Mouse (Mus musculus): Measurements from ENCODE around the gene Hemk1.
A peak's percentile ranks its signal among the peaks of the same experiment; 100 is the strongest.

The Hemk1 gene

GRCm38 (mm10) chr9:107338172-107338883 lies at the start of gene Hemk1:
Gene Hemk1 (minus strand): TSS chr9:107338350.
- peak; percentile 57 for DNase-seq (ENCODE audit: low spot score)

- DNase-seq (ENCODE audit: low spot score) = no peak
Observed at GRCm38 (mm10) chr9:107387708-107388107, 49.6 kb upstream of the Hemk1 start.

GRCm38 (mm10) chr9:107386722-107387121 lies 48.6 kb upstream of the Hemk1 start:
- DNase-seq (ENCODE audit: low spot score) = no peak

- DNase-seq (ENCODE audit: low spot score) = no peak
Observed at GRCm38 (mm10) chr9:107384396-107384795, 46.2 kb upstream of the Hemk1 start.

GRCm38 (mm10) chr9:107381723-107382122 lies 43.6 kb upstream of the Hemk1 start:
- DNase-seq (ENCODE audit: low spot score) = no peak

GRCm38 (mm10) chr9:107377961-107378512 lies 39.9 kb upstream of the Hemk1 start:
- no peak for DNase-seq (ENCODE audit: low spot score)

DNA sequence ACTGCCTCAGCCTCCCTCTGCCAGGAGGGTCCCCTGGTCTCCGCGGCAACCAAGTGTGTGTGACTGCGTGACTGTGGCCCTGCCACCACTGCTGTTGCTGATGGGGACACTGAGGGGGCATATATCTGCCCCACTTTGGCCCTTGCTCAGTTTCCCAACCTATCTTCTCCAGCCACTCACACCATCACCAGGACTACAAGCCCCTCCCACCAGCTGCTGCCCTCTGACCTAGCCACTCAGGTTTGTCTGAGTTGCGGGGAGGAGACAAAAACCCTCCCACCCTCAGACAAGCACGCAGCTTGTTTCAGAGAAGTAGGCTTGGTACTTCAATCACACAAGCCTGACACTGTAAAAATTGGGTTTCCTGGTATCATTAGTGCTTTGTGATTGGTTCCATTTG lies 37.3 kb upstream of the Hemk1 start:
- DNase-seq (ENCODE audit: low spot score) = no peak

DNA sequence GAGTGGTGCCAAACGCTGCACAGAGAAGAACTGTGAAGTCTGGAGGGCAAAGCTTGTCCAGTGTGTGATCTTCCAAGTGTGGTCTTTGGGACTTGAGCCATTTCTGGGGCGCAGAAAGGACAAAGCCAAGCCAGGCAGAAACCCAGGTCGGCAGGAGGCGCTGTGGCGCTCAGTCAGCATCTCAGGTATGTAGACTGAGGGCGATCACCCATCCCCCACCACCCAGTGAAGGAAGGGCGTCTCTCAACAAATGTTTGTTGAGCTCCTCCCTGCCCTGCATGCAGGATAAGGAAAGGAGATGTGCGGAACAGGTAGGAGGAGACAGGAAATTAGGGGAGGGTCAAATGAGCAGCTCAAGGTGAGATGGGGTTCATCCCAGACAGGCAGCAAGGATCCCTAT lies 36.5 kb upstream of the Hemk1 start:
- no peak for DNase-seq (ENCODE audit: low spot score)

DNA sequence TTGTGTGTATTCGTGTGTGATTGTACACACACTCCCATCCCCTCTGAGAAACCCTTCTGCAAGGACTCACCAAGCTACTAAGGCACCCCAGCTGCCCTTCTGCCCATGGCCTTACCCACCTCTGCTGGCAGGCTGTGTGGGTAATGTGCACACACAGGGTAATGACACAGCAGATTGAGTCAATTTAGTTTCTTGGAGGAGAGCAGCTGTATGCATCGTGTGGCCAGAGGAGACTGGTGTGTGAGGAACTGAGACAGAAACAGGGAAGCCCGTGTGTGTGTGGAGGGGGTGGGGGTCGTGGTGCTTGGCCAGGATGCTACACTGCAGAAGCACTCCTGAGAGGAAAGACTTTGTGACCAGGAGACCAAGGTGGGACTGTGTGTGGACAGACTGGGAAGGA lies 34.3 kb upstream of the Hemk1 start:
- DNase-seq (ENCODE audit: low spot score) = no peak

DNA sequence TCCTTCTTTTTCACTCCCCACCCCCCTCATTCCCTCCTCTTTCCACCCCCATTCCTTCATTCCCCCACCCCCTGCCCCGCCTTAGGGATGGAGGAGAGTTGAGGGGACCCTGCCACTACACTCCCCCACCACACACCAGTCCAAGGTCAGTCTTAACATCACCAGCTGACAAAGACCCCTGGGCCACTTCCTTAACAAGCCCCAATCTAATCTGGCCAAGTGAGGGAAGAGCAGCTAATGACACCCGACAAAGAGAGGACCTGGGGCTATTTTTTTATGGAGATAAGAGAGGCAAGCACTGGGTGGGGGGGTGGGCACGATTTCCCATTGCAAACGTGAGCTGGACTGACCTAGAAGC lies 31.9 kb upstream of the Hemk1 start:
- DNase-seq (ENCODE audit: low spot score) = no peak

- no peak for DNase-seq (ENCODE audit: low spot score)
Observed at GRCm38 (mm10) chr9:107369270-107370105, 31.3 kb upstream of the Hemk1 start.

DNA sequence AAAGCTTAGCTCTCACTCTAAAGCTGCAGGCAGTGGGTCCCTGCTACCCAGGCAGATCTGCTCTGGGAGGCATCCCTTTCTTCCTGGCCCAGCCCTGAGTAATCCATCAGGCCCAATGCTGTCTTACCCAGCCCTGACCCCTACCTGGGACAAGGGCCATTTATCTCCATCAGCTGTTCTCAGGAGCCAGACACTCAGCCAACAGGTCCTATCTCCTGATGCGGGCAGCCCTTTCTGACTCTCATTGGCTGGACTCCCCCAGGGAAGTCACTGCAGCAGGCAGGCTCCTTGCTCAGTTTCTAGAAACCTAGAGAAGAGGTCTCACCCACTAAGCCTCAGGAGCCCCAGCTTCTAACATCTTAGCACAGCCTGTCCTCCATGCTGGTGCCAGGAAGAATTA lies 30.2 kb upstream of the Hemk1 start:
- DNase-seq (ENCODE audit: low spot score) = no peak

- DNase-seq (ENCODE audit: low spot score) = peak; percentile 51
Observed at GRCm38 (mm10) chr9:107366644-107367043, 28.5 kb upstream of the Hemk1 start.

DNA sequence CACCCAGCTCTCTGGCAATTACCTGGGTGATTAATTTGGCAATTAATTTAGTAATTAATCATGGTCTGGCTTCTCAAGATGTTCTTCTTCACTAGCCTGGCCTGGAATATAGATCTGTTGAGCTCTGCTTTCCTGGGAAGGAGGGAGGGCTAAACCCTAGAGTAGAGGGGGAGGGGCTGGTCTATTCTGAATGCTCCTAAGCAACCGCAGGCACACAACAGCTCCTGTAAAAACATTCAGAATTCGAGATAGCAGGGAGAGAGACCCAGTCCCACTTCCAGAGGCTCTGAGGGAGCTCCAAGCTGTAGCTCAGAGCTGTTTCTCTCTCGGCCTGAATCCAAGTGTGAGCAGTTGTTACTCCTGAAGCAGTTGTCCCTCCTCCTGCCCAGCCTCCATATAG lies 22.8 kb upstream of the Hemk1 start:
- DNase-seq (ENCODE audit: low spot score) = no peak

- DNase-seq (ENCODE audit: low spot score) = peak; percentile 53
Observed at GRCm38 (mm10) chr9:107357651-107358050, 19.5 kb upstream of the Hemk1 start.

- DNase-seq (ENCODE audit: low spot score) = no peak
Observed at GRCm38 (mm10) chr9:107355870-107356765, 18.0 kb upstream of the Hemk1 start.

DNA sequence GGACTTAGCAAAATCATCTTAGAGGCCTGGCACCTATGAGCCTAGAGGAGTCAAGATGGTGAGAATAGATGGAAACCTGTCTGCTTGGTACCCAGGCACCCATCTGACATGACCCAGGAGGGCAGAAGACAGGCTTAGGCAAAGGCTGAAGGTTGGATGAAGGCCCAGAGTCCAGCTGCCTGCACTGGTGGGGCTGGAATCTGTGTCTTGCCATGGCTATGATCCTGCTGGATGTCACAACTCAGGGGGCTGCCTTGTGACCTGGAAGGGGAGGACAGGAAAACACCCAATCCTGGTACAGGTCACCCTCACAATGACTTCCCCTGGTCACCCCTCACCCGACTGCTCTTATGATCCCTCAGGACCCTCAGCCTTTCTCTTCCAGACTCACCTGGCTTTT lies 16.7 kb upstream of the Hemk1 start:
- DNase-seq (ENCODE audit: low spot score) = no peak

GRCm38 (mm10) chr9:107349321-107349720 lies 11.2 kb upstream of the Hemk1 start:
- no peak for DNase-seq (ENCODE audit: low spot score)

DNA sequence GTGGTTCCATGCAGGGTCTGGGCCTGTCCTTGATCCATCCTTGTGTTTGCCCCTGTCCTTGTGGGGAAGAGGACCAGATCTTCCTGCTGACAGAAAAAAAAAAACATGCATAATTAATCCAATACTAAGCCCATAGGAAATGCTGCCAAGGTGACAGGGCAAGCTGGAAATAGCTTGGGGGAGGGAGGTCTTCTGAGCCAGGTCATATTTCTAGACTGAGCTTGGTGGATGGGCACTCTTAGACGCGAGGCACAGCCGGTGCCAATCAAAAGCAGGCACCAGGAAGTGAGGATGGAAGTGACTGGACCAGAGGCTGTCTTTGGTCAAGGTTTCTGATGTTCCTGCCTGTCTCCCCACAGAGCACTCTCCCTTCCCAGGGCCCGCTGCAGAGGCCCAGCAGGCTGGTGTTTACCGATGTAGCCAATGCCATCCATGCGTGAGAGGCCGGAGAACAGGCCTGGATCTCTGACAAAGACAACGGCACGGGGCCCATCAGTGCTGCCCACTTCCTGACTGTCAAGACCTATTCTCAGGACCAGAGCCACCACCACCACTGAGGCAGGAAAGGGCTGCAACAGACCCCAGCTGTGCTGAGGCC lies 9.5 kb upstream of the Hemk1 start:
- no peak for DNase-seq (ENCODE audit: low spot score)

GRCm38 (mm10) chr9:107346081-107346480 lies 7.9 kb upstream of the Hemk1 start:
- DNase-seq (ENCODE audit: low spot score) = no peak

GRCm38 (mm10) chr9:107344027-107344426 lies 5.9 kb upstream of the Hemk1 start:
- no peak for DNase-seq (ENCODE audit: low spot score)

Measured in left cerebral cortex, adult 11 months (tissue).